Mouse (Mus musculus) G1E (cell line): ENCODE data around the gene Unc119.

Source experiments
- CTCF ChIP-seq: IDR thresholded peaks from 2 replicates; pipeline ENCODE4 v1.5.1; 2012; ENCODE audit warnings: low read depth, low read length, inconsistent platforms, mixed read lengths
- GATA1 ChIP-seq: IDR thresholded peaks from 2 replicates; pipeline ENCODE4 v1.6.1; 2012; ENCODE audit warnings: borderline replicate concordance, low read length, inconsistent platforms, mixed read lengths
- GATA2 ChIP-seq: IDR thresholded peaks from 2 replicates; pipeline ENCODE4 v1.6.1; 2012; ENCODE audit warnings: low read depth, low read length, inconsistent platforms, borderline replicate concordance
- POLR2AphosphoS5 ChIP-seq: IDR thresholded peaks from 2 replicates; pipeline ENCODE4 v1.6.1; 2012; ENCODE audit warnings: low read depth, low read length, inconsistent platforms; ENCODE audit not compliant: insufficient replicate concordance
- TAL1 ChIP-seq: conservative IDR thresholded peaks from 2 replicates; pipeline ENCODE4 v1.6.1; 2012; ENCODE audit warnings: low read depth, low read length, inconsistent platforms, mixed read lengths

GRCm38 (mm10) chr11:78324965-78325364 lies 18.3 kb upstream of the Unc119 start:
- TF ChIP-seq CTCF (no peak), GATA1 (no peak), POLR2AphosphoS5 (no peak), TAL1 (no peak), GATA2 (no peak)
